Mouse (Mus musculus): ENCODE results near the gene Pla2g3.
A peak's percentile ranks its signal among the peaks of the same experiment; 100 is the strongest.

The Pla2g3 gene

DNA sequence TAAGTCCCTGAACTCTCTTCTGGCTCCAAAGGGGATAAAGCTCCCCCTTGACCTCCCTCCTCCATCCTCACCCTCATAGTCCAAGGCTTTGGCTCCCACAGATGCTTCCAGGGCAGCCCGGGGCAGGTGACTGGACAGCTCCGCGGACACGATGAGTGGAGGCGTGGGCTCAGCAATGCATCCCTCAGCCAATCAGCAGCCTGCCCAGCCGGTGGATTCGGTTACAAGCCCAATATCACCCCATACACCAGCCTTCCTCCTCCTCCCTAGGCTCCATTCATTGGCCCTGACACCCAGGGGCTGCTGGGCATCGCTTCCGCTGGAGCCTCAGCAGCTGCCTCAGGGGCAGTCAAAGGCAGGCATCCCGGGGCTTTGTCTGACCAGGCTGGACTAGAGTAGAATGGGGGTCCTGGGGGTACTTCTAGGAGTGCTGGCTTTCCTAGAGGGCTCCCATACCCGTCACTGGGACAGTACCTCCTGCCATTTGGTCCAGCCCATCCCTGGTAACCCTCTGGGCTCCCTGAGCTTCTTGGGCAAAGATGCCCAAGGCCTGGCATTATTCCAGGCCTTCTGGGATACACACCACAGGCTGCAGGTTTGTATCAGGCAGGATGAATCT is at the start of gene Pla2g3:
Gene Pla2g3, plus strand, starts transcription at position 333 of the 619 bp plus-strand sequence.
- DNase-seq (ENCODE audit: low spot score), result no peak

DNA sequence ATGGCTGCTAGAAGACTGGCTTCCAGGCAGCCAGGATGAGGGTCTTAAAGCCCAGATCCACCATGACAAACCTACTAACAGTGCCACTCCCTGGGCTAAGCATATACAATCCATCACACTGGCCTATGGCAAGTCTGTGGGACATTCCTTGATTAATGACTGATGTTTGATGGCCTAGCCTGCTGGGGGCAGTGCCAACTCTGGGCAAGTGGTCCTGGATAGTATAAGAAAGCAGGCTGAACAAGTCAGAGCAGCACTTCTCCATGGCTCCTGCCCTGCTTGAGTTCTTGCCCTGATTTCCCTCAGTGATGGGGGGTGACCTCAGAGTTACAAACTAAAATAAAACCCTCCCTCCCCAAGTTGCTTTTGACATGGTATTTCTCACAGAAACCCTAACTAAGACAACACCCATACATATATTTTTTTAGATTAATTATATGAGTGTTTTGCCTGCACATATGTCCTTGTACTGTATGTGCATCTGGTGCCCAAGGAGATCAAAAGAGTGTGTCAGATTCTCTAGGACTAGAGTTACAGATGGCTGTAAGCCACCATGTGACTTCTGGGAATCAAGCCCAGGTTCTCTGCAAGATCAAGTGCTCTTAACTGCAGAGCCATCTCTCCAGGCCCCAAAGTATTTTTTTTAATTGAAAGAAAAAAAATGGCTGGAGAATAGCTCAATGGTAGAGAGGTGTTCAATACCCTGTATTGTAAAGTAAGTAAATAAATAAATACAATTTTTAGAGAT is 46.2 kb upstream of the Pla2g3 start:
- no peak for DNase-seq (ENCODE audit: low spot score)

DNA sequence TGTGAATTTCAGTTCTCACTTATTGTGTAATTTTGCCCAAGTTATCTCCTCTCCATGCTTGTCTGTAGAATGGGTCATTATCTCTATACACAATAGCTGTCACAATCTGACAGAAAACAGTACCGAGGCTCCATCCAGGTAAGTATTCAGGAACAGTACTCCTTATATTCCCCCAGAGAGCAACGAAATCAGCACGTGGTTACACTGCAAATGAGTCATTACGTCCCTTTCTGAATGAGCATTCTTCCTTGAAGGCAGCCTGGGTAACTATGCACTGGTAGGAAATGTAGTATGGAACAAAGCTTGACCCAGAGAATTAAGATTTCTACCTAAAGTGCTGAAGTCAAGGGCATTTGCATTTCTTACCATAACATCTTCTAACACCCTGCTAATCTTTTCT is 45.4 kb upstream of the Pla2g3 start:
- no peak for DNase-seq (ENCODE audit: low spot score)

DNA sequence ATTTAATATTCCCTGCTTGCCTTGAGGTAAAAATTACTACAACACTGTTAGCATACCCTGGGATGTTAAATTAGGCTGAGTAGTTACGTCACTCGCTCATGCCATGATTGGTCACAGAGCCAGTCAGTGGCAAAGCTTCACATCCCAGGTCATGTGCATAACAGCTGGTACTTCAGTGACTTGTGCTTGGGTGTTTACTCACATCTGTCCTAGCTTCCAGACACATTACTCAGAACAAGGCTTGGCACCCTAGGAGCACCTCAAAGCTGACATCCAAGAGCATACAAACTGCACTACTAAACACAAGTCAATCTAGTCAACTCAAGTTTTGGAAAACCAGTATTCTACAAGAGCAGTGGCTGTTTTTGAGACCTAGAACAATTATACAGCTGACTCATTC is 45.0 kb upstream of the Pla2g3 start:
- no peak for DNase-seq (ENCODE audit: low spot score)

DNA sequence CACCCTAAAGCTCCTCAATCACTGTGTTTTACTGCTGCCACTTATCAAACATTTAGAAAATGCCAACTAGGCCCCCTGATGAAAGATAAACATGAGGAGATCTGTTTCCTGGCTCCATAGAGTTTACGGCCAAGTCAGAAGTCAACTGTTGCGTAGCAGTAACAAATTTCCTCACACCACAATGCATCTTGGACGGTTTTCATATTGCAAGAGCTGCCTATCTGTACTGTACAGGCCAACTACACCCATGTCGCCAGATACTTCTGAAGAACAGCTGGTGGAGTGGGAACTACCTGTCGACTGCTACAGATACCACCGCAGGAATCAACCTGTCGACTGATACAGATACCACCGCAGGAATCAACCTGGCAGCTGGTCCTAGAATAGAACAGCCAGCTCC is 43.2 kb upstream of the Pla2g3 start:
- DNase-seq (ENCODE audit: low spot score), result no peak

DNA sequence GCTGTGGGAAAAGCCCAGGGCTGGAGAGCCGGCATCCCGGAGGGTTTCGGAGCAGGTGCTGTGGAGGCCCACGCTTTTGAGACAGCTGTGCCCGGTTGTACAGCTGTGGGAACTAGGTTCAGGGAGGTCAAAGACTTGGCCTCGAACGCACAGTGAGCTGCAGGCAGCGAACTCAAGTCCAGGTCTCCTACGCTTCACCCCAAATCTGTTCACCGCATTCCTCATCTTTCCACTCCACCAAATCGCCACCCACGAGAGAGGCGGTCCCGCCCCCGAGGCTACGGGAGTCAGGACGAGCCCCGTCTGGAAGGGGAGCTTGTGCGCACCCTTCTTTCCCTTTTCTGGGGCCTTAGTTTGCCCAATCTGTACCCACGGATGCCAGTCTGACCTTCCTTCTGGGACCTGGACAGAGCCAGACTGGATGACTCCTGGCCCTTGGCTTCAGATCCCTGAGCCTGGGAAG is 36.4 kb upstream of the Pla2g3 start:
- DNase-seq (ENCODE audit: low spot score), result peak; percentile 55

DNA sequence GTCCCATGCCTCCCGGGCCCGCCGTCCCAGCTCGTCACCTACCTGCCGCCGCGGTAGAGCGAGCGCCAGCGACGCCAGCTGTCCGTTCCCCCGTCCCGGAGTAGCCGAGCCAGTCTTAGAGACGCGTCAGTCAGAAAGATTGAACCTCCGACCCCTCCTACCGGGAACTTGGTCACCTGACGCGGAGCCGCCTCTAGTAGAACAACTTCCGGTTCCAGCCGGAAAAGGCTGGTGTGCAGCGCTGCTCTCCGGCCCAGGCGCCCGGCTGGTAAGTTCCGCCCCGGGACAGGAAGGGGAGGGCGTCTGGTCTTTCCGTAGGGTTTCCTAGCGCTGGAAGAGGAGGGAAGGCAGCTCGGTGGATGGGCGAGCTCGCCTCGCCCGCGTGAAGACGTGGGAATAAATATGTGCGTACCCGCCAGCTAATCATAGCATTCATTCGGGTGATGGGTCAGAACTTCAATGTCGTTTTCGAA is 35.9 kb upstream of the Pla2g3 start, which contains the start of gene Rnf185:
Gene Rnf185, minus strand, starts transcription at position 197 of the 473 bp plus-strand sequence.
- peak; percentile 94 for DNase-seq (ENCODE audit: low spot score)

DNA sequence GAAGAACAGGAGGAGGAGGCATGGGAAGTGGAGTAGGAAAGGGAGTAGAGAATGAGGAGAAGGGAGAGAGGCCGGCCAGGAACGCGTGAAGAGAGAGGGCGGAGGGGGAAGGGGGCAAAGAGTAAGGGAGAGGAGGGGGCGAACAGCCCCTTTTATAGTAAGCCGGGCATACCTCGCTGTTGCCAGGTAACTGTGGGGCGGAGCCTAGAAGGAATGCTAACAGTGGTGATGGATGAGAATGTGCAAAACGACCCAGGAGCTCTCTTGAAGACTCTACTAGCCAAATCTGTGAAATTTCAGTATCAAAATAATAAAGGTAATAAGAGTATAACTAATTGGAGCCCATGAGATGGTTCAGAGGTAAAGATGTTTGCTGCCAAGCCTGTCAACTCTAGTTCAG is 35.3 kb upstream of the Pla2g3 start:
- DNase-seq (ENCODE audit: low spot score), result peak; percentile 58

DNA sequence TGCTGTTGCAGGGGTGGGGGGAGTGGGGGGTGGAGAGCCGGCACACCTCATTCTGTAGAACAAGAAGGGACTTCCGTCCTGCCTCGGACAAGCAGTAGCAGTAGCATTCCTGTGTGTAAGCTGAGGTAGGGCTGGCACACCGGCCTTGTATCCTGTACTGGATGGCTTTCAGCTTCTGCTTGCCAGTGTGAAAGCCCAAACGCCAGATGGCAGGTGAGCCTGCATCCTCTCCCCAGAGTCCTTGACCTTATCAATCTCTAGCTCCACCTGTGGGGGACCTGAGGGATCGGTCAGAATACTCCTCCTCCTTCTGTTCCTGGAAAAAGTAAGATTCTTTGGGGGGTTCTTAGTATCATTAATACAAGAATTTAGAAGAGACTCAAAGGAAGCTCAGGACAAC is 34.6 kb upstream of the Pla2g3 start:
- DNase-seq (ENCODE audit: low spot score), result no peak

DNA sequence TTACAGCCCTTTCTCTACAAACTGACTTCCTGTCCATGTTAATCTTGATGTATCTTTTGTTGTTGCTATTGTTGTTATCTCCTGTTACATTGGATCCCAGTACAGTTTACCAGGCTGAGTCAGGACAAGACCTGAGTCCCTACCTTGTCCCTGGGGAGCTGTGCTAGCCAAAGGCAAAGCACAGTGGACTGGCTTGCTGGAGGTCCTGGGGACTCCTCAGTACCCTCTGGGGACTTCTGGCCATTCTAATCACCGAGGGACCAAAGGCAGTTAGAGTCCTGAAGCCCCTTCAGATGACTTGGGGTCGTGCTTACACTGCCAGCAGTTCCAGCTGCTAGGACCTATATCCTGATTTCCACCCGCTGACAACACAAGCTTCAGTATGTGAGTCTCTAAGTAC is 33.6 kb upstream of the Pla2g3 start:
- DNase-seq (ENCODE audit: low spot score), result no peak

DNA sequence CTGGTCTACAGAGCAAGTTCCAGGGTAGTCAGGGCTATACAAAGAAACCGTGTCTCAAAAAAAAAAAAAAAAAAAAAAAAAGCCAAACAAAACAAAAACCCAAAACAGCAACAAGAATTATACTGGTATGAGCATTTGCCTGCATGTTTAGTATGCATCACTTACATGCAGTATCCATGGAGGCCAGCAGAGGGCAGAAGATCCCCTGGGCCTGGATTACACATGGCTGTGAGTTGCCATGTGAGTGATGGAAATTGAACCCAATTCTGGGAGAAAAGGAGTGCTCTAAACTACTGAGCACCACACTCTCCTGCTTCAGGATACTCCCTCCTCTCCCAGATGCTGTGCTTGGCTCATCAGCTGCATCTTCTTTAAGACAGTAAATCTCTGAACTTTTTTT is 31.7 kb upstream of the Pla2g3 start:
- DNase-seq (ENCODE audit: low spot score), result no peak

DNA sequence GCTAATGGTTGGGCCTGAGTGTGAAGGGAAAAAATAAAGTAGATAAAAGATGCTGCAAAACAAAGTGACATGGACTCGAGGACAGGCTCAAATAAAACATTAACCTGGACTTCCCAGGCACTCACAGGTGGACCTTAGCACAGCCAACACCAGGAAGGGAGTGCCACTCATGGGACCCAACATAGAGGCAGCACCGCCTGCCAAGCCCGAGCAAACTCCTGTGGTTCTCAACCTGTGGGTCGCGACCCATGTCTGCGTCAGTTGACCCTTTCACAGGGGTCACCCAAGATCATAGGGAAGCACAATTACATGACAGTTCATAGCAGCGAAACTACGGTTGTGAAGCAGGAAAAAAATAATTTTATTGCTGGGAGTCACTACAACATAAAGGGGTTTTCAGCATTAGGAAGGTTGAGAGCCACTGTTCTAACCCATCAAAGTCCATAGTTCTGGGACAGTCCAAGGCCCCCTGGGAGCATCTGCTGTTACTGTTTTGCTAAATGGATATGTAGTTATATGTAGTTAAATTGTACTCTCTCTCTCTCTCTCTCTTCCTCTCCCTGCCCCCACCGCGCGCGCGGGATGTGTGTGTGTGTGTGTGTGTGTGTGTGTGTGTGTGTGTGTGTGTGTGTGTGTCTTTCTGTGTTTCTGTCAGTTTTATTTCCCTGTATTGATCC is 29.5 kb upstream of the Pla2g3 start:
- DNase-seq (ENCODE audit: low spot score), result no peak

DNA sequence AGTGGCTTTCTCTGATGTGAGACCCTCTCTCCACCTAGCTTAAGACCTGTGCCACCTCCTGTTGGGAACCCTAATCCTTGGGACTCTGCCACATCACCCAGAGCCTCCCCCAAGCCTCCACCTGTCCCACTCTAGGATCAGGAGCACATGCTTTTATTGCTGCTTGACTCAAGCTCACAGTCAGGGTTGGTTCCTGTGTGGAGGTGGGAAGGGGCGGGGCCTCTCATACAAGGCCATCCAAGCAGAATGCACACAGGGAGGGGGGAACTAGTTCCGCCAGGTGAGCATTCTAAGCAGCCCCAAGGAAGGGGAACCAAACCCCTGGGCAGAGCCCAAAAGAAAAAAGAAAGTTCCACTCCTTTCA is 29.0 kb upstream of the Pla2g3 start:
- DNase-seq (ENCODE audit: low spot score), result no peak

DNA sequence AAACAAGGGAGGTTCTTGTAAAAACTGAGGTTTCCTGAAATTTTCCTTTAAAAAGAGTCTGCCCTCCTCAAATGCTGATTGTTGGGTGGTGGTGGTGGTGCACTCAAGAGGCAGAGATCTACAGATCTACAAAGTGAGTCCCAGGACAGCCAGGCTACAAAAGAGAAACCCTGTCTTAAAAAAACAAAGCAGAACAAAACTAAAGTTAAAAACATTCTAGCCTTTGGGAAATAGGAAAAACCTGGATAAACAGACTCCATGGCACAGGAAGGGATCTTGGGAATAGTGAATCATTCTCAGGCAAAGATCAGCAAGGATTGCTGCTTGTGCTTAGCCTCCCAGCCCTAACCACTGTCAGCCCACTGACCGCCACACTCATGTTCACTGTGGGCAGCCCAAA is 25.2 kb upstream of the Pla2g3 start:
- no peak for DNase-seq (ENCODE audit: low spot score)

DNA sequence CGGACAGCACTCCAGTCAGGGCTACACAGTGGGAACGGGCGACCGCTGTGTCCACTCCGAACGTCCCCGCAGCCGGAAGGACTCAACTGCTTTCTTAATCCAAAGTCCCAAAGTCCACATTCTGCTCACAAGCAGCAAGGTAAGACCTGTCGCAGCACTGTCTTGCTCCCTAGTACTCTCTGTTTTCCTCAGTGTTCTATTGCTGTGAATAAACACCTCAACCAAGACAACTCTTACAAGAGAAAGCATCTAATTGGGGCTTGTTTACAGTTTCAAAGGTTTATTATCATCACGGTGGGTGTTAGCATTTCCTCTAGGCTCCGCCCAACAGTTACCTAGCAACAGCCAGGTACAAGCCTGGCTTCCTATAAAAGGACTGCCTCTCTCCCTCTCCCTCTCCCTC is 16.6 kb upstream of the Pla2g3 start:
- no peak for DNase-seq (ENCODE audit: low spot score)

DNA sequence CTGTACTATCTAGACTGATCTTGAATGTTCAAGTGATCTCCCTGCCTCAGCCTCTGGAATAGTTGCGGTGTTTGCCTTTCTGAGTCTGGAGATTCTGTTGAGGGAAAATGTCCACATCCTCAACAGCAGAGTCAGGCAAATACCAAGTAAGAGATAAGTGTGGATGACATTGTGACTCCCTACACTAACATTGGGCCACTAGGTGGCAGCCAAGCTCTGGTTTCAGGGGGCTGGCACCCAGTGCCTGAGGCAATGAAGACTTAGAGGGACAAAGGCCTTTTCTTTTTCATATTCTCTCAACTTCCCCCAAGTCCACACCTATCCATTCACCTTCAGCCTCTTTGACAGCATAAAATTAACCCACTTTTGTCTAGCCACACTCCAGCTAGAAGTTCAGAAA is 15.6 kb upstream of the Pla2g3 start:
- DNase-seq (ENCODE audit: low spot score), result peak; percentile 59

DNA sequence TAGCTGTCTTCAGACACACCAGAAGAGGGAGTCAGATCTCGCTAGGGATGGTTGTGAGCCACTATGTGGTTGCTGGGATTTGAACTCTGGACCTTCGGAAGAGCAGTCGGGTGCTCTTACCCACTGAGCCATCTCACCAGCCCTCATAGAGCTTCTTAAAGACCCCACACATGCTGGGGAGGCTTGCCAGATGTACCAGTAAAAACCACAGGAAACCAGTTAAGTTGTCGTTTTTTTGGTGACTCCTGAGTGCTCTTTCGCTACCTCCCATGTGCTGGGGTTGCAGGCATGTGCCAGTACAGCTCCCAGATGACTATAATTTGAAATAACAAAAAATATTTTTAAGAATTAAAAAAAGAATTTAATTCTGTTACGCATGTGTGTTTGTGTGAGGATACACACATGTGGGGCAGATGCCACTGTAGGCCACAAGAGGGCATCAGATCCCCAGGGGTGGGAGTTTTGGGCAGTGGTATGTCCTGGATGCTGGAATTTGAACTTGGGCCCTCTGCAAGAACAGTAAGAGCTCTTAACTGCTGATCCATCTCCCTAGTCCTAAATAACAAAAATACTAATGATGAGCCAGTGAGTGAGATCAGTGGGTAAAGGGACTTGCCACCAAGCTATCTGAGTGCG is 13.5 kb upstream of the Pla2g3 start:
- DNase-seq (ENCODE audit: low spot score), result no peak

DNA sequence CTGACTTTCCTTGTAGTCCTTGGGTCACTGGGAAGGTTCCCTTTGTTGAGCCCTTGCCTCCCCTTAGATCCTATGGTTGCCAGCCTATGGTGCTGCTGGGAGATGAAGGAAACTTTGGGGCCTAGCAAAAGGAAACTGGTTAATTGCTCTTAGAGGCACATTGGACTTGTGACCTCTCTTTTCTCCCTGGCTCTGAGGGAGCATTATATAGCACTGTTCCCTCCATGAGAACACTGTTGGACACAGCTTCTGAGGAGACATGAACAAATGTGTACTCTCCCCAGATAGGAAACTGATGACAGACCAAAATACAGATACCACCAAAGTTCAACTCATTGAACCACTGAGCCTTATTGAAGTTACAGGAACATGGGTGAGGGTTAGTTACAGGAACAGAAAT is 12.6 kb upstream of the Pla2g3 start:
- DNase-seq (ENCODE audit: low spot score), result no peak

DNA sequence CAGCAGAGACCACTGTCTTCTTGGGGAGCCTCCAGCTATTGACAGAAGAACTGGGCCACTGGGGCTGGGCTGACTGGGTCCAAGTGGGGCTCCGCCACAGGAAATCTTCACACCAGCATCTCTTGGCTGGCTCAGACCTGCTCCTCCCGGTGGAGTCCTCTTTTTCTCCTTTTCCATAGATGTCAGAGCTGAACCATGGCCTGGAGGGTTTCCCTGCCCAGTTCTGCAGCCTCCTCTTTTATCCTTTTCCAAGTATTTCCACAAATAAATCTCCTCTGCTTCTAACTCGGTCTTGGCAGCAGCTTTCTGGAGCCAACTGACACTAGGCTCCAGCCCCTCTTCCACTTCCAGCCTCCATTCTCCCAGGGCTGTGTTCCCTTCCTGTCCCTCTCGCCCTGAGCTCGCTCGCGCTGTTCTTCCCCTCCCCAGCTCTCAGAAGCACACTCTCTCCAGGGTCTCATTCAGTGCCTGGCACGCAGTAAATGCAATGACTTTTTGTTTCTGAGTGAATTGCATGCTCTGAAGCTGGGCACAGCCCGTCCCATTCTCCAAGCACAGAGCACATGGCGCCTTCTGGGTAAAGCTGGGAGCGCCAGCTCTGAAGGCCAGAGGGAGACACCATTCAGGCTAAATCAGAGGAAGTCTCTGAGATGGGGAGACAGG is 4.0 kb upstream of the Pla2g3 start:
- no peak for DNase-seq (ENCODE audit: low spot score)

DNA sequence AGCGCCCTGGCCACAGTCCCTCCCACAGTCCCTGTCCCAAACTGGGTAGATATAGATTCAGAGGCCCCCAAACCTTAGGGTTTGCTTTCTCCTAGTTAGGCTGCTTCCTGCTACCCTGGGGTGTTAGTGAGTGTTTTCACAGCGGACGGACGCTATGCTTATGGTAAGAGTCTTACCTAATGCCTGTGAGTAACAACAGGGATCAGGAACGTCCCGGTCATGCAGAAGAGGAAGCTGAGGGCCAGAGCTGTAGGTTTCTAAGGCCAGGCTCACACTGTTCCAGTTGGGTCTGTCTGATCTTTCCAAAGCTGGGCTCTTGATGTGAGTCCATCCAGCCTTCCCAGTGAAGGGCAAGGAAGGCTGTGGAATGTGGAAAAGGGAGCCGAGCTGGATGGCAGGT is 1.7 kb upstream of the Pla2g3 start:
- no peak for DNase-seq (ENCODE audit: low spot score)

DNA sequence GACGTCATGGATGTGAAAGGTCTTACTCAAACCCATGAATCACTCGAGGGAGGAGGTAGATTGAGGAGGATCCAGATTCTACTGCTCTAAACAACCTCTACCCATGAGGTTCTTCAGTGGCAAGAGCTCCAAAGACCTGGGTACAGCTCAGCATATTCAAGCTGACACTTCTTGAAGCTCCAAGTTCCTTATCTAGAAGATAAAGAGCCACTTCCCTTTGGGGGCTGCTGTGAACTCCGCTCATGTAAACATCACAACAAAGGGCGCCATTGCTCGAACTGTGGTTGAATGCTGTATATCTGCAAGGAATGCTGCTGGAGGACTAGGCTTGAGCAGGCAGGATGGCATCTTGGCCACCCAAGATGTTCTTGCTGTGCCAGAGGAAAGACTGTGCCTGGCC is 952 bp downstream of the Pla2g3 start:
- DNase-seq (ENCODE audit: low spot score), result no peak

DNA sequence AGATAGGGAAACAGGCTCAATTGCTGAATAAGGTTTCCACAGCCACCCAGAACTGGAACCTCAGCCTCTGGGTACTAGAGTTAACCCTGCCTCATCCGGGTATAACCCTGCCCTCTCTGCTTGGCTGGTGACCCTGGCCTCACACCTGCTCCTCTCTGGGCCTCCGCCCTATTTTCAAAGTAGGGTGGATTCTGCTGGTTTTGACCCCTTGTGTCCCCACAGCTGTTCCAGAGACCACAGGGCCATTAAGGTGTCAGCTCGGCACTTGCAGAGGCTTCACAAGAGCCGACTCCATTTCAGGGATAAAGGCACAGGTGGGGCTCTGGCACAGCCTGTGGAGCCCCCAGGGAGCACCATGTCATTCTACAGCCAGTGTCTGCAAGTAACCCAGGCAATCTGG is 4.7 kb downstream of the Pla2g3 start:
- no peak for DNase-seq (ENCODE audit: low spot score)

Measured in testis, postnatal 14 days (tissue).